Mouse (Mus musculus) left cerebral cortex, adult 8-10 months (tissue): ENCODE data around the gene Pdxk. TPM values are rescaled to one million over a fixed set of nuclear protein-coding genes. Genes with fewer than 3 reads are reported as not detected.

Experiments used
- DNase-seq, 2 experiments: peaks; one replicate each; pipeline ENCODE4 v3.0.0; 2022; ENCODE audit warnings: low spot score in 2 of 2
- total RNA-seq, 4 experiments: library from RNA; stranded (reverse); gene quantifications; 2 replicates each; pipeline ENCODE4 v1.2.4; 2022

Pdxk gene
- total RNA-seq, 4 experiments from 2014 or later, result 131 to 143 (median 137) TPM

GRCm38 (mm10) chr10:78460463-78460862, 4.3 kb downstream of the Pdxk start:
- no peak for DNase-seq

GRCm38 (mm10) chr10:78458348-78459111, 6.2 kb downstream of the Pdxk start:
- DNase-seq, result peak in 1 of 2 experiments; percentile 39

GRCm38 (mm10) chr10:78457495-78458347, 7.1 kb downstream of the Pdxk start:
- DNase-seq, result peak in 1 of 2 experiments; percentile 37

- no peak for DNase-seq
Measured at GRCm38 (mm10) chr10:78456696-78457095, 8.1 kb downstream of the Pdxk start.

GRCm38 (mm10) chr10:78452641-78453040, 12.1 kb downstream of the Pdxk start:
- DNase-seq, result no peak

GRCm38 (mm10) chr10:78450761-78451160, 14.0 kb downstream of the Pdxk start:
- DNase-seq, result no peak

- no peak for DNase-seq
Measured at GRCm38 (mm10) chr10:78447396-78447795, 17.4 kb downstream of the Pdxk start.

- DNase-seq, result no peak
Measured at GRCm38 (mm10) chr10:78446195-78446594, 18.6 kb downstream of the Pdxk start.

GRCm38 (mm10) chr10:78442292-78442691, 22.5 kb downstream of the Pdxk start:
- no peak for DNase-seq

GRCm38 (mm10) chr10:78441606-78442005, 23.2 kb downstream of the Pdxk start:
- DNase-seq, result no peak

- DNase-seq, result no peak
Measured at GRCm38 (mm10) chr10:78440812-78441211, 24.0 kb downstream of the Pdxk start.

- DNase-seq, result no peak
Measured at GRCm38 (mm10) chr10:78439990-78440389, 24.8 kb downstream of the Pdxk start.

- DNase-seq, result no peak
Measured at GRCm38 (mm10) chr10:78439550-78439949, 25.2 kb downstream of the Pdxk start.

- peak; percentile 60 to 89 for DNase-seq
Measured at GRCm38 (mm10) chr10:78438094-78438493, 26.7 kb downstream of the Pdxk start.

- DNase-seq, result no peak
Measured at GRCm38 (mm10) chr10:78432853-78433252, 31.9 kb downstream of the Pdxk start.

- DNase-seq, result no peak
Measured at GRCm38 (mm10) chr10:78429776-78430175, 35.0 kb downstream of the Pdxk start.

GRCm38 (mm10) chr10:78429180-78429579, 35.6 kb downstream of the Pdxk start:
- no peak for DNase-seq

GRCm38 (mm10) chr10:78428070-78428469, 36.7 kb downstream of the Pdxk start:
- DNase-seq, result no peak

- no peak for DNase-seq
Measured at GRCm38 (mm10) chr10:78426117-78426735, 38.5 kb downstream of the Pdxk start.

- DNase-seq, result peak; percentile 70 to 88
Measured at GRCm38 (mm10) chr10:78425181-78426041, 39.4 kb downstream of the Pdxk start, which contains the start of gene Cstb. Gene Cstb, plus strand, starts transcription at chr10:78425669.

- DNase-seq, result no peak
Measured at GRCm38 (mm10) chr10:78422614-78423013, 42.2 kb downstream of the Pdxk start.
